Mouse (Mus musculus): ENCODE measurements at regions not wholly inside any gene's neighbourhood (a gene's known extent, or its start where the extent isn't known, plus 50 kb on each side); places are given as distances from the start of the nearest gene placed in this dataset.

DNA sequence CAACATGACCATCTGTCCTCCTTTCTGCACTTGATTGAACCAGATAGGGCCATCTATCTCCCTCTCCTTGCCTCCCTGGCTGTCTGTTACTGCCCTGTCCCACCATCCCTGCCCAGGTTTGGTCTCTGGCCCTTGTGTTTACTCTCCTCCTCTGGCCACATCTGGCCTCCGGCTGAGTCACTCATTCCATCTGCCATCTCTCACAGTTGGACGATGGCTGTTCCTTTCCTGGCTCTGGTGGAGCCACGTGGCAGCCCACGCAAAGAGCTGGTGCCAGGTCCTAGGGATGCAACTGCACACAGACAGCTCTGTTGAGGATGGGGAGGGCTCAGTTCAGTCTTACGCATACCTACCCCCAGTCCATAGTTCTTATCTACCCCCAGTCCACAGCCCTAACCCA lies 69.9 kb upstream of the Unc5a start:
- no peak for TF ChIP-seq CTCF (IDR thresholded peaks at IDR 0.05)
- TF ChIP-seq POLR2A (IDR thresholded peaks at IDR 0.05; ENCODE audit: insufficient read depth, low read depth, low read length) = no peak

Data from heart, adult 2 months (tissue).